Mouse (Mus musculus) bone marrow macrophage, adult 2 months (primary cell): Measurements from ENCODE around the gene Slc1a3. TPM values are rescaled to one million over a fixed set of nuclear protein-coding genes. Genes with fewer than 3 reads are reported as not detected.

Experiments
- H3K27ac ChIP-seq: 2 replicates; pipeline ENCODE4 v1.5.1; 2012; ENCODE audit warnings: low read depth, low read length; ENCODE audit not compliant: insufficient read depth
- H3K4me1 ChIP-seq: 2 replicates; pipeline ENCODE4 v1.6.1; 2012; ENCODE audit warnings: low read length; ENCODE audit not compliant: control insufficient read depth, insufficient read depth
- H3K4me3 ChIP-seq: 2 replicates; pipeline ENCODE4 v1.5.1; 2012; ENCODE audit warnings: mild to moderate bottlenecking, low read length, moderate library complexity; ENCODE audit not compliant: insufficient read depth
- CTCF ChIP-seq: IDR thresholded peaks from 2 replicates; pipeline ENCODE4 v1.5.1; 2012; ENCODE audit warnings: low read depth, mild to moderate bottlenecking, low read length, moderate library complexity
- POLR2A ChIP-seq: IDR thresholded peaks from 2 replicates; pipeline ENCODE4 v1.6.1; 2012; ENCODE audit warnings: mild to moderate bottlenecking, low read depth, low read length, borderline replicate concordance
- polyA plus RNA-seq: library from polyadenylated mRNA; stranded (reverse); fragments of >200 nt; gene quantifications from 2 replicates; pipeline ENCODE4 v1.2.4, GENCODE M21; 2012; ENCODE audit not compliant: missing spikeins, insufficient read depth, insufficient read length

Gene Slc1a3
- polyA plus RNA-seq, 1 experiment, result not detected

DNA sequence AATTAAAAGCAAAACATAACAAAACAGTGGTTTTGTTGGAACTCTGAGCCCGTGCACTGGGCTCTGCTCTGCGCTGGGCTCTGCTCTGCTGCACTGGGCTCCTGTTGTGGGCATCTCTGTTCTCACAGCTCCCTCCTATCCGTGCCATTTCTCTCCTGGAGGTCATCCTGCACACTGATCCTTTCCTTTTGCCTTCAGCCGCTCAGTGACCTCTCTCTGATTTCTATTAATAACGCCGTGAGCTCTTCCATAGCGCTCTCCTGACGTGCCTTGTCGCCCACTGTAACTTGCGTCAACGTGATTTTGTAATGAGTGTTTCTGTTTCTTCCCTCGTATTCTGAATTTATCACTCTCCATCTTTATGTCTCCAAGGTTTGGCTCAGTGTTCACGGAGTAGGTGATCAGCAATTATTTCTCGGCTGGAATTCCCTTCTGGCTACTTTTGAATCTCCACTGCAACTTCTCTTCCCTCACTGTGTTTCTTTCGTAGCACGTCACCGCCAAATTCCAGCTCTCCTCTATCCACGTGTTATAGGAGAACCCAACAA lies 91.0 kb downstream of the Slc1a3 start:
- Histone ChIP-seq H3K4me1 (no peaks in the 10 kb centered on the region), H3K4me3 (no peak overlapping the region), H3K27ac (no peak overlapping the region)
- TF ChIP-seq CTCF (no peak), POLR2A (no peak)

DNA sequence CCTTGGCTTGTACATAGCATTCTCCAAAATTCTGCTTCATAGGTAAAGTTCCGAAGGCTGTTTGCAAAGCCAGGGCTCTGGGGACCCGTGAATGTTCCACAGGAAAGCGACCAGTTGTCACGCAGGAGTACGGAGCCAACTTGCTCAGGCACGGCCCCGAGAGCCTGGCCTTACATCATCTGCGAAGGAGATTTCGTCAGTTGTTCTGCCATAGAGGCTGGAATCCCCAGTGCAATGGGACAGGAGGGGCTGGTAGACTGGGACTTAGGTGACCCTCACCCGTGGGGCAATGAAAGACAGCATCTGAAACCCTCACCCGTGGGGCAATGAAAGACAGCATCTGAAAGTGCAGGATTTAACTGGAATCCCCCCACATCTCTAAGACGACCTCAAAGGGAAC lies 94.3 kb downstream of the Slc1a3 start:
- H3K4me1 ChIP-seq, result no peaks in the 10 kb centered on the region
- no peak overlapping the region for H3K4me3 ChIP-seq
- no peak overlapping the region for H3K27ac ChIP-seq
- TF ChIP-seq POLR2A (no peak), CTCF (no peak)

DNA sequence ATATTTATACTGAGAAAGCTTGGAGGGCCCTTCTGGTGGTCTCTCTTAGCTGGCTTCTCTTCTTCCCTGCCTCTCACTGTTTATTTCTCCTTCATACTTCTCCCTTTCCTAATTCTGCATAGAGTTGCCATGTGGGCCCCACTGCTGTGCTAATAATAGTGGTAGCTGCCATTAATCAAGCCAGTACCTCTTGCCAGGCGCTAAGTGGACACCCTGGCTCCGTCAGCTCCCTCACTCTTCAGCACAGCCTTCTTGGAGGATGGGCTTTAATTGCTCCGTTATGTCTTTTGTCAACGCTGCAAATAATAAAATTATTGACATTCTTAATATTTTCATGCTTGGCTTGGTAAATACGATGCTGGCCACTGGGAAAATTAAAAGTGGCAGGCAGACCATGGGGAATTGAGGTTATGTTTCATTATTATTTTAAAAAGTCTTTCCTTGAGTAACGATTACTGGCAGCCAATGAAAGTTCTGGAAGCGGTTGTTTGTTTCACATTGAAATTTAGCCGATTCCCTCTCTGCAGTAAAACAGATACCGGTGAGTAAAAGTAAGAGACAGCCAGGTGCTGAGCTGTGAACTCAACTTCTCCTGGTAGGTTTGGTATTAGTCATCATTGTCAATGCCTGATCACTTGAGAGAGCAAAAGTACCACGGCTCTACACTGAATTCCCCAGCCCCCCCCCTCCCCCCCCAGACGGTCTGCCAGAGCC lies 94.9 kb downstream of the Slc1a3 start:
- Histone ChIP-seq H3K27ac (no peak overlapping the region), H3K4me3 (no peak overlapping the region), H3K4me1 (no peaks in the 10 kb centered on the region)
- no peak for TF ChIP-seq POLR2A
- no peak for TF ChIP-seq CTCF

DNA sequence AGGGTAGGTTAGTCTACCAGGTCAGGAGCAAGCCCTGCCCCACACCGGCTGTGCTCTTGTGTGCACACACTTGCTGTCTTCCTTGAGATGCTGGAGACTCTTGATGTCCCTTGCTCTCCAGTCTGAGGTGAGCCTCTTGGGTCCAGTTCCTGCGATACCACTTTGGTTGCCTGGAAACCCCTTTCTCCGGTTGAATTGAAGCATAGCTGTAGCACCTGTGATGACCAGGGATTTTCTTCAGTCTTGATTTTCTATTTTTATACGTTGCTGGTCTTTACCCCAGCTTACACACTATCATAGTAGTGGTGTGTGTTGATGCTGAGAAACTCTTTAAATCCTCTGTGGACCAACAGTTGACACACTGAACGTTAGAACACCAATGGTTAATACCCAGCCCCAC lies 95.9 kb downstream of the Slc1a3 start:
- Histone ChIP-seq H3K4me1 (no peaks in the 10 kb centered on the region), H3K4me3 (no peak overlapping the region), H3K27ac (no peak overlapping the region)
- no peak for TF ChIP-seq CTCF
- TF ChIP-seq POLR2A, result no peak

DNA sequence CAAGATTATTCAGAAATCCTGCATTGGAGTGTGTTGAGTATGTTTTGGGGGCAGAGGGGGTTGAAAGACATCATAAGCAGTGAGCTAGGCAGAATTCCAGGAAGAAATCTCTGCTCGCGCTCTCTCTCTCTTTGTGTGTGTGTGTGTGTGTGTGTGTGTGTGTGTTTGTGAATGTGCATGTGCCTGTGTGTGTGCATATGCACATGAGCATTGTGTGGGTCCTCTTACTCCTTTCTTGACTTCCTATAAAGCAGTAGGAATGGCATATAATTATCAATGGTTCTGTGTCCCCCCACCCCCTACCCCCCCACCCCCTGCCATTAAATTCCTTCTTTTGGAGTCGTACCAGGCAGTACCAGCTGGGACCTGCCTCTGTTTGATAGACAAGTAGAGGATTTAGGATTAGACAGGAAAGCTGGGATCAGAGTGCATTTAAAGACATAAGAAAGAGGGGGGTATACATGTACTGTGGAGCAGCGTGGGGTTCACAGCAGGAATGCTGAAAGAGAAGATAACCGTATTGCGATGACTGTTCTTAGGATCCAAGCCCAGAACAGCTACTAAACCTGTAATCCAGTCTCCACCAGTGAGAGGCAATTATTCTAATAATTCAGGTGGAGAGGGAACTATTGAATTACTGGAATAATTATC lies 104.9 kb downstream of the Slc1a3 start:
- H3K4me1 ChIP-seq, result no peaks in the 10 kb centered on the region
- H3K27ac ChIP-seq, result no peak overlapping the region
- H3K4me3 ChIP-seq, result no peak overlapping the region
- TF ChIP-seq CTCF (no peak), POLR2A (no peak)

DNA sequence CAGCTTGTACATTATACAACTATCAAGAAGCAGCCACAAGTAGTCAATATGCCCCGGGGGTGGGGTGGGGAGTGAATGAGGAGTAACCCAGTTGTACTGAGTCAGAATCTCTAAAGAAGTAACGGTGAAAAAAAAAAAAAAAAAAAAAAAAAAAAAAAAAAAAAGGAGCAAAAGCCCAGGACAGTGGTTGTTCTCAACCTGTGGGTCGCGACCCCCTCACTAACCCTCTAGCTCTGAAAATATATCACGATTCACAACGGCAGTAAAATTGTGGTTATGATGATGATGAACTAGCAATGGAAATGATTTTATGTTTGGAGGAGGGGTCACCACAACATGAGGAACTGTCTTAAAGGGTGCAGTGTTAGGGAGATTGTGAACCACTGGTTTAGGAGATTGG lies 108.2 kb downstream of the Slc1a3 start:
- no peak for TF ChIP-seq POLR2A
- TF ChIP-seq CTCF, result no peak
- Histone ChIP-seq H3K27ac (no peak overlapping the region), H3K4me1 (no peaks in the 10 kb centered on the region), H3K4me3 (no peak overlapping the region)

DNA sequence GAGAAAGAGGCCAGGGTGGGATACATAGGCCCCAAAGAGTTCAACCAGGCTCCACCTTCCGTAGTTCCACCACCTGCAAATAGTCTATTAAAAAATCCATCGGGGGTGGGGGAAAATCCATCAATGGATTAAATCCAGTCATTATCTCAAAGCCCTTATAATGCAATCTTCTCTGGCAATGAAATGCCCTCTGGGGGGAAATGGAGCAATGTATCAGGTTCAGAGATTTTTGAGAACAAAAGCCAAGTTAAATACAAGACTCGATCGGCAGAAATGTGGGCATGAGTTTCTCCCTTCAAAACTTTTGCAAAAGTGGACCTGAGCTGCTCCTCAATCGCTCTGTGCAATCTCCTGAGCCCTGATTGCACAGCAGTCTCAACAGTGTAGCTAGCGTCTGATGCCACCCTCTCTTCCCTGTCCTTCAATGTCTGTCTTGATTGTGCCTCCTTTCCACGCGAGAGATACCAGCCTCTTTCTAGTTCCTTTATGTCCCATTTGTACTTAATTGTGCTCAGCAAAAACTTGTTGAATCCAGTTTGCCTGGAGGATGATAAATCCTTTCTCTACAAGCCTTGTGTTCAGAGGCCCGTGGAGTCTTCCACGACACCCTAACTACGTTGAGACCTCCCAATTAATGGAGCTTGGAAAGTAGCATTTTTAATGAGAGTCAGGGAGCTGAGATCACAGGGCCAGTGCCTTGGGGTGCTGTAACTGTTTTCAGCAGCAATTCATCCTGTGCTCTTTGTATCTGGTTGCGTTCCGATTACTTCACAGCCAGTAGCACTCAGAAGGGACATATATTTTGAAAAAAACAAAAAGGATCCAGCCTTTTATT lies 109.0 kb downstream of the Slc1a3 start:
- H3K4me3 ChIP-seq, result no peak overlapping the region
- TF ChIP-seq CTCF, result no peak
- TF ChIP-seq POLR2A, result no peak
- H3K4me1 ChIP-seq, result no peaks in the 10 kb centered on the region
- H3K27ac ChIP-seq, result no peak overlapping the region

DNA sequence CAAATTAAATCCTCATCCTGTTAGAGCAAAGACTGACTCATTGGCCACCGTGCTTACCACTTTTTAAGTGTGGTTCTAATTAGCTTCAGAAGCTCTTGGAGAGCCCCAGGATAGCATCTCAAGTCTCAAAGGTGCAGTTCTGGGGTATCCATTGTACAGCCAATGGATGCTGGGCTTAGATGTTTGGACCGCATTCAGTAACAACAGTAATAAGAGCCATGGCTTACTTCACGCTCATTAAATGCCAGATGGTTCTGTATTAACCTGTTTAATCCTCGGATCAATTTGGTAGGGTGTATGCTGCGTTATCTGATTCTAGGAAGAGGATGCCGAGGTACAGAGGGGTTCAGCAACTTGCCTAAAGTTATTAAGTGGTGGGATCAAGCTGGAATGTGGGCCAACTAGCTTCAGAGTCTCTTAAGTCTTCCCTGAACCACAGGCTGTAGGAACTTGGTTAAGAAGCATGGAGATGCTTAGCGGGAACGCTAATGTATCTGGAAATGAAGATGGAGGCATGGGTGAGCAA lies 114.1 kb downstream of the Slc1a3 start:
- no peak for TF ChIP-seq POLR2A
- Histone ChIP-seq H3K4me1 (no peaks in the 10 kb centered on the region), H3K27ac (no peak overlapping the region), H3K4me3 (no peak overlapping the region)

DNA sequence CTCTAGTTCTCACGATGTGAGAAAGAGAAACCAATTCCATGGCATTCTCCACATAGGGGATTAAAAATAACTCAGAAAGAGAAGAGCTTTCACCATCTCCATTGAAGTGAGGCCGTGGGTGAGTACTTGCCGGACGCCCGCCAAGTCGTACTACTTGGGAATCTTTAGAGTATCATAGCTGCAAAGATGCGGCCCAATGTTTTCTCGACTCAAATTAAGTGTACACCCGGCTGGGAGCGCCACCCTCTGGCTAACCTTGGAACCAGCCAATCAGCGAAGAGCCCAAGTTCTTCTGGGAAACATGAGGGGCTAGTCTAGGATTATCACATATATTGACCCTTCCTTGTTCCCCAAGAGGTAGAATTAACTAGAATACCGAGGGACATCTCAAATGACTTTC lies 115.3 kb downstream of the Slc1a3 start:
- Histone ChIP-seq H3K27ac (no peak overlapping the region), H3K4me1 (no peaks in the 10 kb centered on the region), H3K4me3 (no peak overlapping the region)
- TF ChIP-seq POLR2A (no peak), CTCF (no peak)
